Mouse (Mus musculus) kidney, postnatal 0 days (tissue): Measurements from ENCODE around the gene Gm26620. TPM values are rescaled to one million over a fixed set of nuclear protein-coding genes. Genes with fewer than 3 reads are reported as not detected.

Source experiments
- ATAC-seq: fragments of 200-750 bp; cut with Nextera tagmentation; replicated peaks from 2 replicates; pipeline ENCODE4 v1.8.0; 2017; ENCODE audit warnings: low read depth, moderate number of reproducible peaks, moderate TSS enrichment, moderate library complexity; ENCODE audit not compliant: low FRiP score
- DNase-seq: peaks from one replicate; pipeline ENCODE4 v3.0.0-alpha.2; 2016; ENCODE audit warnings: low spot score
- H3K27ac ChIP-seq: fragments of 300-500 bp; sonication (generic); 2 replicates; pipeline ENCODE4 v1.5.1; 2014; ENCODE audit warnings: mild to moderate bottlenecking
- H3K27me3 ChIP-seq: fragments of 300-500 bp; sonication (generic); 2 replicates; pipeline ENCODE4 v1.6.1; 2014; ENCODE audit warnings: low read length, mixed read lengths; ENCODE audit not compliant: insufficient read depth
- H3K36me3 ChIP-seq: fragments of 300-500 bp; sonication (generic); 2 replicates; pipeline ENCODE4 v1.6.1; 2014; ENCODE audit warnings: low read length, mixed read lengths; ENCODE audit not compliant: insufficient read depth
- H3K4me1 ChIP-seq: fragments of 300-500 bp; sonication (generic); replicated peaks from 2 replicates; pipeline ENCODE4 v1.6.1; 2014; ENCODE audit warnings: antibody characterized with exemption, low read length, mixed read lengths; ENCODE audit not compliant: insufficient read depth
- H3K4me2 ChIP-seq: fragments of 300-500 bp; sonication (generic); 2 replicates; pipeline ENCODE4 v1.6.1; 2014; ENCODE audit warnings: mild to moderate bottlenecking, low read length, moderate library complexity, mixed read lengths
- H3K4me3 ChIP-seq: fragments of 300-500 bp; sonication (generic); replicated peaks from 2 replicates; pipeline ENCODE4 v1.5.1; 2014; ENCODE audit warnings: low read depth, low read length
- H3K9ac ChIP-seq: fragments of 300-500 bp; sonication (generic); 2 replicates; pipeline ENCODE4 v1.6.1; 2014; ENCODE audit warnings: low read depth, low read length
- H3K9me3 ChIP-seq: fragments of 300-500 bp; sonication (generic); replicated peaks from 2 replicates; pipeline ENCODE4 v1.6.1; 2016; ENCODE audit warnings: low read length, inconsistent platforms, mixed read lengths
- CTCF ChIP-seq: IDR thresholded peaks from 2 replicates; pipeline ENCODE4 v1.5.1; 2016; ENCODE audit warnings: antibody characterized with exemption, low read depth, mild to moderate bottlenecking, moderate library complexity
- WGBS: fragments of 180-500 bp; shearing (Covaris S2); extraction: QIAGEN DNeasy Blood & Tissue Kit; methylation state at CpG from one replicate; pipeline ENCODE4 v1.1.7; 2014; 5-methylcytosine and 5-hydroxymethylcytosine counted together
- polyA plus RNA-seq: library from polyadenylated mRNA; unstranded; fragments of >200 nt; fragmentation: Nextera tagmentation; extraction: Ambion mirVana; gene quantifications from 2 replicates; pipeline ENCODE4 v1.2.1, GENCODE M21; 2015

Gm26620 gene
- polyA plus RNA-seq, 1 experiment from 2014 or later: 2.1 TPM

- Histone ChIP-seq H3K4me2 (no peak overlapping the region), H3K36me3 (peaks cover 8% of the 10 kb centered on the region; the same call in 1 of the 2 replicates), H3K9me3 (no peaks in the 10 kb centered on the region), H3K4me3 (no peak overlapping the region), H3K4me1 (no peaks in the 10 kb centered on the region), H3K27me3 (no peaks in the 10 kb centered on the region), H3K9ac (no peak overlapping the region), H3K27ac (0 out of 2 replicates have a peak overlapping the region, but pooled peaks have one; percentile 28)
- DNase-seq (no peak), ATAC-seq (no peak)
- no peak for TF ChIP-seq CTCF
- WGBS: 73% methylated on average over 5 of the region's 5 CpGs
Observed at GRCm38 (mm10) chr1:170882915-170883485, 1.9 kb upstream of the Gm26620 start.

- ATAC-seq (no peak), DNase-seq (no peak)
- H3K4me2 ChIP-seq: peak overlapping the region; percentile 67
- peak overlapping the region; percentile 85 for H3K4me3 ChIP-seq
- TF ChIP-seq CTCF: no peak
- no peaks in the 10 kb centered on the region for H3K9me3 ChIP-seq
- peaks cover 3% of the 10 kb centered on the region; the same call in 1 of the 2 replicates for H3K36me3 ChIP-seq
- H3K27ac ChIP-seq: peak overlapping the region; percentile 19; the same call in 1 of the 2 replicates
- no peaks in the 10 kb centered on the region for H3K27me3 ChIP-seq
- 14% methylated on average over 8 of the region's 8 CpGs for WGBS
- H3K9ac ChIP-seq: peak overlapping the region; percentile 78
- no peaks in the 10 kb centered on the region for H3K4me1 ChIP-seq
Observed at GRCm38 (mm10) chr1:170884390-170884789, 475 bp upstream of the Gm26620 start.

- DNase-seq (no peak), ATAC-seq (no peak)
- Histone ChIP-seq H3K27ac (no peak overlapping the region), H3K36me3 (no peaks in the 10 kb centered on the region), H3K4me1 (no peaks in the 10 kb centered on the region), H3K27me3 (no peaks in the 10 kb centered on the region), H3K4me2 (no peak overlapping the region), H3K9ac (no peak overlapping the region), H3K4me3 (no peak overlapping the region), H3K9me3 (no peaks in the 10 kb centered on the region)
- WGBS: 47% methylated on average over 6 of the region's 6 CpGs
- no peak for TF ChIP-seq CTCF
Observed at GRCm38 (mm10) chr1:170886044-170886458, 1.2 kb downstream of the Gm26620 start.

- Histone ChIP-seq H3K4me3 (no peak overlapping the region), H3K27ac (no peak overlapping the region), H3K9ac (no peak overlapping the region), H3K9me3 (no peaks in the 10 kb centered on the region), H3K4me1 (no peaks in the 10 kb centered on the region), H3K4me2 (no peak overlapping the region), H3K36me3 (no peaks in the 10 kb centered on the region), H3K27me3 (no peaks in the 10 kb centered on the region)
- no peak for DNase-seq
- no peak for ATAC-seq
- no peak for TF ChIP-seq CTCF
- 81% methylated on average over 4 of the region's 4 CpGs for WGBS
Observed at GRCm38 (mm10) chr1:170889310-170889709, 4.4 kb downstream of the Gm26620 start.

GRCm38 (mm10) chr1:170891646-170892045 is 6.8 kb downstream of the Gm26620 start:
- Histone ChIP-seq H3K27ac (no peak overlapping the region), H3K4me2 (no peak overlapping the region), H3K36me3 (no peaks in the 10 kb centered on the region), H3K4me3 (no peak overlapping the region), H3K4me1 (no peaks in the 10 kb centered on the region), H3K9ac (no peak overlapping the region), H3K27me3 (no peaks in the 10 kb centered on the region), H3K9me3 (no peaks in the 10 kb centered on the region)
- 29% methylated on average over 2 of the region's 2 CpGs for WGBS
- no peak for TF ChIP-seq CTCF
- ATAC-seq (no peak), DNase-seq (peak; percentile 68)

DNA sequence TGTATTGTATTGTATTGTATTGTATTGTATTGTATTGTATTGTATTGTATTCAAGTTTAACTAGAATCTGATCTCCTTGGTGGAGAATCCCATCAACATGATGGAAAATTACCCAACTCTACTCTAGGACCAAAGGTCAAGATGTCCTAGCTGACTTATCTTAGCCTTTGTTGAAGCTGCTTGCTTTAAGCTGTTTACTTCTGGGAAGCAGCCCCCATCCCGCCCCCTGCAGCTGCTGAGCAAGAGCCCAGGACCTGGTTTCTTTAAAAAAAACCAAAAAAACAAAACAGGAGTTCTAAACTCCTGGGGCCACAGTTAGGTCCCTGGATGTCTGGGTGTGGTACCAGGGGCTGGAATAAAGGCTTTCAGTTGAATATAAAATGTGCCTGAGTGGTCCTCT is 7.4 kb downstream of the Gm26620 start:
- no peaks in the 10 kb centered on the region for H3K27me3 ChIP-seq
- no peak overlapping the region for H3K9ac ChIP-seq
- WGBS: 76% methylated on average over 1 of the region's 1 CpGs
- H3K4me2 ChIP-seq: no peak overlapping the region
- H3K27ac ChIP-seq: no peak overlapping the region
- no peaks in the 10 kb centered on the region for H3K9me3 ChIP-seq
- H3K4me1 ChIP-seq: no peaks in the 10 kb centered on the region
- ATAC-seq (no peak), DNase-seq (no peak)
- no peak for TF ChIP-seq CTCF
- H3K36me3 ChIP-seq: no peaks in the 10 kb centered on the region
- no peak overlapping the region for H3K4me3 ChIP-seq
